Mouse (Mus musculus) CD4-positive helper T cell, adult 2 months (primary cell): Measurements from ENCODE around the gene Zfp626.
"Not testable (repeated sequence)": the region's sequence is repeated elsewhere in the genome, so short reads cannot be mapped to it uniquely, and the experiment has no call there.

Experiments
- DNase-seq: peaks from one replicate; pipeline ENCODE4 v3.0.0-alpha.2; 2012; ENCODE audit warnings: low read depth, missing footprints, low spot score

The Zfp626 gene

DNA sequence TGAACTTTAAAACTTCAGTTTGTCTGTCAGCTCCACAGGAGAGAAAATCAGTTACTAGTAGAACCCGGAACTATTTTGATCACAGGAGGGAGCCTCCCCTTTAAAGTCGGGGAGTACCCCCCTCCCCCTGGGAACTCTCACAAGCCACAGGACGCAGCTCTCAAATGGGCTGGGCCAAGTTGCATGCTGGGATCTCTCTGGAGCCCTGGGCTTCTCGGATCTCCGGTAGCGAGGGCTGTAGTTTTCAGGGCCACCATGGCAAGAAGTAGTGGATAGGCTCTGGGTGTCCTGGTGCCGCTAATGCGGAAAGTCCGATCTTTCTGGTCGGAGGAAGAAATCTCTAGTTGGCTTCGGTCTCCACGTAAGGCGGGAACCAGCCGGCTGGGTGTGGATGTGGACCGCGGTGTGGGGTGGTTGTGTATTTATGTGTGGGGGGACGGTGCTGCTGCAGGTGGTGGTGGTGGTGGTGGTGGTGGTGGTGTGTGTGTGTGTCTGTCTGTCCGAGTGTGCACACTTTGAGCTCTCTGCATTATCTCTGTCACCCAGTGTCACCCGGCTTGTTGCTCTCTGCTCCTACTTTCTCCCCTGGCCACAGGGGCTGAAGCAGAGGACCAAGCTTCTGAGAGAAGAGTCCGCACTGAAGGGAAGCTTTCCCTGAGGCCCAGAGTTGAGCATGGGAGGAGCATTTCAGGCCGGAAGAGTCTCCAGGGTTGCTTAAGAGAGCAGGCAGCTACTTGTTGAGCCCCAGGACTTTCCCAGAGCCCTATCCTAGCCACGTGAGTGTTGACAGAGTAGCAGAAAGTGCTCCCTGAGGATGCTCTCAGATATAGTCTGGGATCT, 53.6 kb downstream of the Zfp626 start:
- DNase-seq = peak; percentile 88

DNA sequence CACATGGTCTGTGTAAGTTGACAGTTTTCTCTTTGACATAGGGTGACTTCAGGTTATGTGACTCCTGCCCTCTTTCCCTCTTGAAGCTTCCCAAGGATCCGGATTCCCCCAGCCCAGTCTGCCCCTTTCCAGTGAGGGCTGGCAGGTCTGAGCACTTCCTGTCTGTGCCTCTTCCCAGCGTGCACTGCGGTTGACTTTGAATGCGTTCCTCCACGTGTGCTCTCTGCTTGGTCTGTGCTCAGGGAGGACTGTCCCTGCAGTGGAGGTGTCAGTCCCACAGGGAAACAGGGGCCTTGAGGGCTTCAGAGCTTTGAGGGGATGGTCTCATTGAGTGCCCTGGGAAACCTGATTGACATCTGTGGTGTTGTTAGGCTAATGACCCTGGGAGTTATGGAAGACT, 55.6 kb downstream of the Zfp626 start:
- DNase-seq = not testable (repeated sequence)
